In the genomic region with DNA sequence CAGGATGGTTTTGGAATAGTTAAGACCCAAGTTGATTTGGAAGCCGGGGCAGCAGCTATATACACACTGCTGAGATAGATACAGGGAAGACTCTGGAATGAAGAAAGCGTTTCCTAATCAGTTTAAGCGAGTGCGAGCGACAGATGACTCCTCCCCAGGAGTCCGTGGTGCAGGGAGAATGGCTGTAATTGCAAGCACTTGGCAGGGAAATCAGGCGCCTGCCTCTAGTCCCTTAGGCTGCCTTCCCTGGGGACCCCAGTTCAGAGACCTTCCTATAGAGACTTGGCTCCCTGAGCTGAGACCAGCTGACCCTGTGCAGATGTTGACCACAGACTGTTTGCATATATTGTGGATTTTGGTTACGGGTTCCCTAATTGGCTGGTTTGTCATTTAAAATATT, we compare ENCODE assay signal across 16 mouse cellular contexts.
DNase-seq lines count a peak whose midpoint lies in the region; ATAC-seq lines count a peak whose summit lies in the region.
"Had no signal": no experiment of that assay in that cellular context is flagged by ENCODE, and none has a peak within 500 bp of the region (broad histone marks: within the 10 kb centered on the region; RNA-seq: fewer than 3 reads in every experiment).

No protein-coding gene starts in this region.

- peaks cover 25% of the 10 kb centered on the region; the same call in 1 of the 2 replicates for H3K27me3 ChIP-seq in embryonic facial prominence, embryonic 14.5 days (replicated peaks; ENCODE audit: control insufficient read depth, insufficient read depth, low read length)
- H3K27me3 ChIP-seq in embryonic facial prominence, embryonic 10.5 days (replicated peaks; ENCODE audit: low read depth, poor library complexity, severe bottlenecking) = peaks cover 88% of the 10 kb centered on the region
- no peaks in the 10 kb centered on the region for H3K27me3 ChIP-seq in hindbrain, embryonic 14.5 days (ENCODE audit: control insufficient read depth, insufficient read depth, low read length)
- peaks cover 41% of the 10 kb centered on the region for H3K27me3 ChIP-seq in hindbrain, embryonic 13.5 days

- no peak overlapping the region for H3K4me2 ChIP-seq in embryonic facial prominence, embryonic 14.5 days (ENCODE audit: low read depth, low read length)
- no peak overlapping the region for H3K4me2 ChIP-seq in hindbrain, embryonic 14.5 days (replicated peaks)
- no peak overlapping the region for H3K4me2 ChIP-seq in hindbrain, embryonic 13.5 days
- H3K4me2 ChIP-seq: intestine, embryonic 15.5 days; limb, embryonic 15.5 days; midbrain, embryonic 12.5 days; neural tube, embryonic 12.5 days had no signal

- 20% methylated on average over 8 of the region's 8 CpGs for WGBS in embryonic facial prominence, embryonic 14.5 days
- 29% methylated on average over 8 of the region's 8 CpGs for WGBS in embryonic facial prominence, embryonic 10.5 days
- WGBS in hindbrain, embryonic 14.5 days = 14% methylated on average over 8 of the region's 8 CpGs
- WGBS in hindbrain, embryonic 13.5 days = 21% methylated on average over 8 of the region's 8 CpGs

- no peaks in the 10 kb centered on the region for H3K9me3 ChIP-seq in embryonic facial prominence, embryonic 14.5 days (ENCODE audit: control insufficient read depth, low read length)
- H3K9me3 ChIP-seq in embryonic facial prominence, embryonic 10.5 days = no peaks in the 10 kb centered on the region
- no peaks in the 10 kb centered on the region for H3K9me3 ChIP-seq in hindbrain, embryonic 14.5 days (ENCODE audit: control insufficient read depth, low read length)
- H3K9me3 ChIP-seq in hindbrain, embryonic 13.5 days = no peaks in the 10 kb centered on the region
- H3K9me3 ChIP-seq: intestine, embryonic 15.5 days; limb, embryonic 15.5 days; midbrain, embryonic 12.5 days; neural tube, embryonic 12.5 days had no signal

- no peak overlapping the region for H3K4me3 ChIP-seq in embryonic facial prominence, embryonic 14.5 days (ENCODE audit: low read depth, low read length)
- no peak overlapping the region for H3K4me3 ChIP-seq in embryonic facial prominence, embryonic 10.5 days
- H3K4me3 ChIP-seq in hindbrain, embryonic 14.5 days (replicated peaks; ENCODE audit: low read length) = no peak overlapping the region
- H3K4me3 ChIP-seq in hindbrain, embryonic 13.5 days = no peak overlapping the region
- H3K4me3 ChIP-seq: intestine, embryonic 15.5 days; limb, embryonic 15.5 days; midbrain, embryonic 12.5 days; neural tube, embryonic 12.5 days had no signal

- H3K27ac ChIP-seq in embryonic facial prominence, embryonic 14.5 days (replicated peaks; ENCODE audit: low read depth, low read length) = no peak overlapping the region
- H3K27ac ChIP-seq in embryonic facial prominence, embryonic 10.5 days (replicated peaks) = no peak overlapping the region
- no peak overlapping the region for H3K27ac ChIP-seq in hindbrain, embryonic 14.5 days
- H3K27ac ChIP-seq in hindbrain, embryonic 13.5 days = no peak overlapping the region
- H3K27ac ChIP-seq: intestine, embryonic 15.5 days; limb, embryonic 15.5 days; midbrain, embryonic 12.5 days; neural tube, embryonic 12.5 days had no signal

- peak; percentile 60 for DNase-seq in embryonic facial prominence, embryonic 14.5 days (ENCODE audit: low spot score)
- no peak for DNase-seq in embryonic facial prominence, embryonic 10.5 days (ENCODE audit: low spot score)
- peak; percentile 38 for DNase-seq in hindbrain, embryonic 14.5 days (ENCODE audit: low spot score)
- DNase-seq in right cerebral cortex, postnatal 10 days (ENCODE audit: low spot score in 2 of 2) = peak; percentile 30 to 33
- DNase-seq in right cerebral cortex, postnatal 14 days = no peak
- no peak for DNase-seq in kidney, postnatal 25 days
- no peak for DNase-seq in urinary bladder, postnatal 14 days (ENCODE audit: low spot score)
- DNase-seq: B cell, adult 2 months; kidney, postnatal 36 days; lung, adult 2 months; thymus, adult 18-20 months had no signal

- no peak for ATAC-seq in embryonic facial prominence, embryonic 14.5 days (ENCODE audit: low read depth)
- no peak for ATAC-seq in hindbrain, embryonic 14.5 days (ENCODE audit: low FRiP score)
- no peak for ATAC-seq in hindbrain, embryonic 13.5 days (ENCODE audit: low FRiP score)
- ATAC-seq: intestine, embryonic 15.5 days had no signal

- no peaks in the 10 kb centered on the region for H3K36me3 ChIP-seq in embryonic facial prominence, embryonic 14.5 days (ENCODE audit: control insufficient read depth, insufficient read depth, low read length)
- no peaks in the 10 kb centered on the region for H3K36me3 ChIP-seq in embryonic facial prominence, embryonic 10.5 days (replicated peaks)
- H3K36me3 ChIP-seq in hindbrain, embryonic 14.5 days (replicated peaks; ENCODE audit: control insufficient read depth, insufficient read depth) = no peaks in the 10 kb centered on the region
- H3K36me3 ChIP-seq in hindbrain, embryonic 13.5 days = no peaks in the 10 kb centered on the region
- H3K36me3 ChIP-seq: intestine, embryonic 15.5 days; limb, embryonic 15.5 days; midbrain, embryonic 12.5 days; neural tube, embryonic 12.5 days had no signal

- H3K4me1 ChIP-seq in embryonic facial prominence, embryonic 14.5 days (ENCODE audit: control insufficient read depth, insufficient read depth, low read length) = peaks cover 8% of the 10 kb centered on the region; the same call in 1 of the 2 replicates
- H3K4me1 ChIP-seq in embryonic facial prominence, embryonic 10.5 days = peaks cover 35% of the 10 kb centered on the region
- H3K4me1 ChIP-seq in hindbrain, embryonic 14.5 days (replicated peaks; ENCODE audit: control insufficient read depth, insufficient read depth, low read length) = peaks cover 16% of the 10 kb centered on the region; the same call in 1 of the 2 replicates
- H3K4me1 ChIP-seq in hindbrain, embryonic 13.5 days (replicated peaks) = peaks cover 36% of the 10 kb centered on the region

- no peak overlapping the region for H3K9ac ChIP-seq in embryonic facial prominence, embryonic 14.5 days (ENCODE audit: low read depth, low read length)
- H3K9ac ChIP-seq in hindbrain, embryonic 14.5 days = no peak overlapping the region
- no peak overlapping the region for H3K9ac ChIP-seq in hindbrain, embryonic 13.5 days
- H3K9ac ChIP-seq: intestine, embryonic 15.5 days; limb, embryonic 15.5 days; midbrain, embryonic 12.5 days; neural tube, embryonic 12.5 days had no signal

Comparison
In these comparisons a context has a peak if more than half of its experiments do, and no peak if none do; other contexts are left out.
1. DNase-seq: peak in embryonic facial prominence, embryonic 14.5 days (single experiment), hindbrain, embryonic 14.5 days (single experiment) and right cerebral cortex, postnatal 10 days (2 of 2); none in embryonic facial prominence, embryonic 10.5 days (single experiment), right cerebral cortex, postnatal 14 days (single experiment), kidney, postnatal 25 days (0 of 2) and urinary bladder, postnatal 14 days (single experiment).